7 mouse cellular contexts compared by ENCODE assay signal in the genomic region with DNA sequence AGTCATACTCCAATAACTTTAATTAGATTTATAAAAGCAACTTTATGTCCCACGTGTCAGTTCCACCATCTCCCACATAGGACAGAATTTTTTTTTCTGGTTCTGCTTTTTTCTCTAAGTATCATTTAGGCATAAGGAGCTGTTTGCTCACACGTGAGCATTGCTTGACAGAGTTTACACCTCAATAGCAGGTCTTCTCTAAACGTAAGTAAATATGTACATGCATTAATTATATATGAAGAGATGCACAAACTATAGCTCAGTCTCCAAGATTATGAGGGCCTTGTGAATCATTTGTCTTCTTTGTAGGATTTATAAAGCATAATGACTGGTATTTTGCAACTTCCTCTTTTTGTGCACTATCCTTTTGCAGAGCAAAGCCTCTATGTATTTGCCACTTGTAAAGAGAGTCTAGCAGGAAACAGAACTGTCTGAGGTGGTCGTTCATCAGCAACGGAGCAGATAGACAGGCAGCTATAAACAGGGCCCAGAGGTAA. TPM values are rescaled to one million over a fixed set of nuclear protein-coding genes. Genes with fewer than 3 reads are reported as not detected.
DNase-seq lines count a peak whose midpoint lies in the region; ATAC-seq and TF ChIP-seq lines count a peak whose summit lies in the region.

A gene (plus strand): TSS at position 150 of the 497 bp plus-strand sequence.

- H3K9ac ChIP-seq in forebrain, embryonic 11.5 days (ENCODE audit: low read length), result no peak within 1 kb of the TSS
- no peak within 1 kb of the TSS for H3K9ac ChIP-seq in limb, embryonic 14.5 days (ENCODE audit: low read depth, low read length, severe bottlenecking)
- no peak within 1 kb of the TSS for H3K9ac ChIP-seq in neural tube, embryonic 14.5 days (replicated peaks; ENCODE audit: low read depth, low read length)

- H3K4me3 ChIP-seq in forebrain, embryonic 11.5 days (ENCODE audit: low read depth, low read length), result no peak within 1 kb of the TSS
- no peak within 1 kb of the TSS for H3K4me3 ChIP-seq in limb, embryonic 14.5 days (replicated peaks; ENCODE audit: low read length)
- H3K4me3 ChIP-seq in neural tube, embryonic 14.5 days (ENCODE audit: low read depth, low read length), result no peak within 1 kb of the TSS

- H3K9me3 ChIP-seq in forebrain, embryonic 11.5 days (ENCODE audit: control insufficient read depth, low read length), result no peaks in the 10 kb centered on the region
- no peaks in the 10 kb centered on the region for H3K9me3 ChIP-seq in limb, embryonic 14.5 days (ENCODE audit: control insufficient read depth, low read length)
- H3K9me3 ChIP-seq in neural tube, embryonic 14.5 days (ENCODE audit: control insufficient read depth, low read length), result no peaks in the 10 kb centered on the region

- H3K27ac ChIP-seq in forebrain, embryonic 11.5 days (ENCODE audit: low read depth, low read length), result no peak within 1 kb of the TSS
- no peak within 1 kb of the TSS for H3K27ac ChIP-seq in limb, embryonic 14.5 days (replicated peaks; ENCODE audit: low read depth, low read length)
- H3K27ac ChIP-seq in neural tube, embryonic 14.5 days (ENCODE audit: low read depth, low read length), result no peak within 1 kb of the TSS

- no peaks in the 10 kb centered on the region for H3K36me3 ChIP-seq in forebrain, embryonic 11.5 days (ENCODE audit: control insufficient read depth, insufficient read depth, low read length)
- H3K36me3 ChIP-seq in limb, embryonic 14.5 days (ENCODE audit: control insufficient read depth, insufficient read depth, low read length), result no peaks in the 10 kb centered on the region
- H3K36me3 ChIP-seq in neural tube, embryonic 14.5 days (ENCODE audit: control insufficient read depth, insufficient read depth, low read length), result no peaks in the 10 kb centered on the region

- in situ Hi-C loops in Patski (cut with MboI; ENCODE audit: low pct_unique_long_range_greater_than_20kb), result no loop called here

- no peak within 1 kb of the TSS for H3K4me2 ChIP-seq in forebrain, embryonic 11.5 days (ENCODE audit: low read depth, low read length, severe bottlenecking)
- H3K4me2 ChIP-seq in limb, embryonic 14.5 days (replicated peaks; ENCODE audit: low read depth, low read length, severe bottlenecking), result no peak within 1 kb of the TSS
- H3K4me2 ChIP-seq in neural tube, embryonic 14.5 days (ENCODE audit: low read depth, low read length), result no peak within 1 kb of the TSS

- CTCF ChIA-PET in Patski (lab: Charles Lee), result interaction anchor here (1.1 to 2.1 kb wide), 3 partner anchors 11 to 22 kb away, joined by 3 to 6 read pairs (median 4); no protein-coding TSS in a partner anchor

- TF ChIP-seq POLR2A in limb, embryonic 14.5 days (IDR thresholded peaks at IDR 0.05; ENCODE audit: borderline replicate concordance, extremely low read depth, insufficient read depth, insufficient read length), result no peak

- ATAC-seq in CD4-positive, CD25-positive, alpha-beta regulatory T cell, adult 4 months, result peak; percentile 14
- ATAC-seq in Patski, result no peak
- no peak for ATAC-seq in forebrain, embryonic 11.5 days (replicated peaks; ENCODE audit: low FRiP score)
- no peak for ATAC-seq in limb, embryonic 14.5 days (ENCODE audit: low FRiP score, low read depth)
- no peak for ATAC-seq in neural tube, embryonic 14.5 days (ENCODE audit: low read depth)

- POLR2A ChIA-PET in Patski (lab: Charles Lee), result interaction anchor here (0.6 kb wide), 1 partner anchor 182 kb away, joined by 8 read pairs; no protein-coding TSS in a partner anchor

- no peak for TF ChIP-seq CTCF in Patski (IDR thresholded peaks at IDR 0.05)

- H3K27me3 ChIP-seq in Patski, result no peaks in the 10 kb centered on the region
- H3K27me3 ChIP-seq in forebrain, embryonic 11.5 days (ENCODE audit: control insufficient read depth, insufficient read depth, low read length), result no peaks in the 10 kb centered on the region
- no peaks in the 10 kb centered on the region for H3K27me3 ChIP-seq in limb, embryonic 14.5 days (ENCODE audit: control insufficient read depth, insufficient read depth, low read length)
- no peaks in the 10 kb centered on the region for H3K27me3 ChIP-seq in neural tube, embryonic 14.5 days (ENCODE audit: control insufficient read depth, insufficient read depth, low read length)

- no peaks in the 10 kb centered on the region for H3K4me1 ChIP-seq in forebrain, embryonic 11.5 days (replicated peaks; ENCODE audit: control insufficient read depth, insufficient read depth, low read length)
- no peaks in the 10 kb centered on the region for H3K4me1 ChIP-seq in limb, embryonic 14.5 days (ENCODE audit: control insufficient read depth, insufficient read depth, low read length)
- H3K4me1 ChIP-seq in neural tube, embryonic 14.5 days (ENCODE audit: control insufficient read depth, insufficient read depth, low read length), result no peaks in the 10 kb centered on the region

- no peak for DNase-seq in Patski (ENCODE audit: low read depth, low spot score)
- no peak for DNase-seq in forebrain, embryonic 11.5 days (ENCODE audit: low spot score)
- no peak for DNase-seq in heart, postnatal 4 days
- DNase-seq in limb, embryonic 14.5 days (ENCODE audit: low spot score), result no peak
- no peak for DNase-seq in cerebellum, adult 11 months

- WGBS in forebrain, embryonic 11.5 days, result 79% methylated on average over 5 of the region's 5 CpGs
- WGBS in limb, embryonic 14.5 days, result 67% methylated on average over 5 of the region's 5 CpGs
- WGBS in neural tube, embryonic 14.5 days, result 67% methylated on average over 5 of the region's 5 CpGs

RNA-seq across cellular contexts. Expression of the gene that starts here (rescaled TPM):
- 1,000 to 10,000 TPM in 1 of 2 experiments, 100 to 1,000 TPM in 1; 862 to 1,011 TPM for polyA plus RNA-seq in CD4-positive, CD25-positive, alpha-beta regulatory T cell, adult 4 months (2017; shearing (Covaris generic))
- 84.9 TPM for polyA plus RNA-seq in Patski (2021)
- polyA plus RNA-seq in forebrain, embryonic 11.5 days (2014; fragmentation: Nextera tagmentation; extraction: Ambion mirVana), result 40.8 and 46.8 TPM in 2 replicates
- 100 to 1,000 TPM; 155 to 163 TPM for total RNA-seq in heart, postnatal 4 days (2021)
- 40.2 and 48.3 TPM in 2 replicates for polyA plus RNA-seq in limb, embryonic 14.5 days (2012; rRNA removed)
- 123 and 124 TPM in 2 replicates for polyA plus RNA-seq in limb, embryonic 14.5 days (2014; fragmentation: Nextera tagmentation; extraction: Ambion mirVana)
- 63.1 and 76.3 TPM in 2 replicates for polyA plus RNA-seq in neural tube, embryonic 14.5 days (2014; fragmentation: Nextera tagmentation; extraction: Ambion mirVana)

Comparison
In these comparisons a context has a peak if more than half of its experiments do, and no peak if none do; other contexts are left out.
1. RNA of the gene that starts here (polyA plus RNA-seq): 862 to 1,011 TPM in CD4-positive, CD25-positive, alpha-beta regulatory T cell, adult 4 months; 40.2 to 124 TPM in limb, embryonic 14.5 days, 84.9 TPM in Patski (single experiment), 63.1 to 76.3 TPM in neural tube, embryonic 14.5 days and 40.8 to 46.8 TPM in forebrain, embryonic 11.5 days; every median in the first group is over 4 times any median in the second.